Mouse (Mus musculus) myocyte (in vitro differentiated cells): ENCODE data around the gene Srgn. TPM values are rescaled to one million over a fixed set of nuclear protein-coding genes. Genes with fewer than 3 reads are reported as not detected.

Experiments
- H3K27me3 ChIP-seq: one replicate; pipeline ENCODE4 v1.6.1; 2011; ENCODE audit not compliant: control insufficient read depth, insufficient read depth, insufficient read length
- H3K36me3 ChIP-seq: one replicate; pipeline ENCODE4 v1.6.1; 2011; ENCODE audit not compliant: control insufficient read depth, insufficient read depth
- H3K4me2 ChIP-seq: one replicate; pipeline ENCODE4 v1.6.1; 2011; ENCODE audit warnings: low read depth, control low read depth
- H3K4me3 ChIP-seq: one replicate; pipeline ENCODE4 v1.5.1; 2011; ENCODE audit warnings: mild to moderate bottlenecking, control low read depth, moderate library complexity
- H3K79me2 ChIP-seq: one replicate; pipeline ENCODE4 v1.6.1; 2011; ENCODE audit not compliant: control insufficient read depth, insufficient read depth
- H3ac ChIP-seq: one replicate; pipeline ENCODE4 v1.6.1; 2011; ENCODE audit not compliant: control insufficient read depth, insufficient read length
- CEBPB ChIP-seq: IDR thresholded peaks from 2 replicates; pipeline ENCODE4 v1.6.1; 2011; ENCODE audit warnings: mild to moderate bottlenecking, moderate library complexity; ENCODE audit not compliant: poor library complexity, insufficient read depth, severe bottlenecking
- E2F4 ChIP-seq: IDR thresholded peaks from one replicate; pipeline ENCODE4 v1.6.1; 2011; ENCODE audit warnings: mild to moderate bottlenecking, control low read depth, moderate library complexity; ENCODE audit not compliant: insufficient read depth
- MAX ChIP-seq: IDR thresholded peaks from one replicate; pipeline ENCODE4 v1.6.1; 2011; ENCODE audit warnings: low read depth, mild to moderate bottlenecking, control low read depth
- MYOD1 ChIP-seq, 3 experiments: IDR thresholded peaks; one replicate each; pipeline ENCODE4 v1.6.1; 2011; ENCODE audit warnings: control low read depth in 2 of 3, low read depth in 2 of 3, mild to moderate bottlenecking in 2 of 3, moderate library complexity in 1 of 3; ENCODE audit not compliant: insufficient read length in 2 of 3, control insufficient read depth in 1 of 3
- MYOG ChIP-seq, 3 experiments: IDR thresholded peaks; one replicate each; pipeline ENCODE4 v1.6.1; 2011; ENCODE audit warnings: control low read depth in 2 of 3, low read depth in 2 of 3, mild to moderate bottlenecking in 2 of 3; ENCODE audit not compliant: insufficient read length in 2 of 3, control insufficient read depth in 1 of 3, insufficient read depth in 1 of 3
- POLR2A ChIP-seq: IDR thresholded peaks from one replicate; pipeline ENCODE4 v1.6.1; 2011; ENCODE audit warnings: low read depth, mild to moderate bottlenecking, control low read depth, moderate library complexity; ENCODE audit not compliant: insufficient read length
- POLR2AphosphoS2 ChIP-seq: IDR thresholded peaks from one replicate; pipeline ENCODE4 v1.6.1; 2011; ENCODE audit warnings: low read depth, control low read depth; ENCODE audit not compliant: insufficient read length
- REST ChIP-seq: IDR thresholded peaks from one replicate; pipeline ENCODE4 v1.6.1; 2011; ENCODE audit warnings: mild to moderate bottlenecking, control low read depth, moderate library complexity; ENCODE audit not compliant: insufficient read depth, insufficient read length
- SRF ChIP-seq: IDR thresholded peaks from one replicate; pipeline ENCODE4 v1.6.1; 2011; ENCODE audit warnings: low read depth; ENCODE audit not compliant: control insufficient read depth, insufficient read length
- TCF12 ChIP-seq: IDR thresholded peaks from one replicate; pipeline ENCODE4 v1.6.1; 2011; ENCODE audit warnings: mild to moderate bottlenecking, control low read depth; ENCODE audit not compliant: poor library complexity, insufficient read depth, severe bottlenecking
- TCF3 ChIP-seq: IDR thresholded peaks from one replicate; pipeline ENCODE4 v1.6.1; 2011; ENCODE audit warnings: low read depth, control low read depth; ENCODE audit not compliant: insufficient read length
- USF1 ChIP-seq: IDR thresholded peaks from one replicate; pipeline ENCODE4 v1.6.1; 2011; ENCODE audit warnings: low read depth, mild to moderate bottlenecking, control low read depth, moderate library complexity
- polyA plus RNA-seq: library from polyadenylated mRNA; unstranded; fragments of >200 nt; fragmentation: generic; extraction: Trizol; gene quantifications from one replicate; pipeline ENCODE4 v1.2.1, GENCODE M21; 2012; ENCODE audit warnings: missing spikeins

Gene Srgn
- polyA plus RNA-seq, 1 experiment = 1.1 TPM

GRCm38 (mm10) chr10:62530183-62530582 is 2.9 kb upstream of the Srgn start:
- H3K27me3 ChIP-seq = peaks cover 14% of the 10 kb centered on the region
- H3K36me3 ChIP-seq = no peaks in the 10 kb centered on the region
- no peak overlapping the region for H3K4me3 ChIP-seq
- no peak overlapping the region for H3K4me2 ChIP-seq
- no peaks in the 10 kb centered on the region for H3K79me2 ChIP-seq
- no peak for TF ChIP-seq E2F4
- TF ChIP-seq POLR2AphosphoS2 = no peak
- TF ChIP-seq REST = no peak
- TF ChIP-seq MAX = no peak
- TF ChIP-seq SRF = no peak
- TF ChIP-seq TCF3 = no peak
- TF ChIP-seq CEBPB = no peak
- no peak for TF ChIP-seq POLR2A
- TF ChIP-seq USF1 = no peak
- TF ChIP-seq MYOG (IDR thresholded peaks at IDR 0.05; ENCODE audit: control insufficient read depth in 1 of 3, insufficient read depth in 1 of 3, insufficient read length in 2 of 3, low read depth in 2 of 3) = no peak
- no peak for TF ChIP-seq TCF12
- TF ChIP-seq MYOD1 (IDR thresholded peaks at IDR 0.05; ENCODE audit: control insufficient read depth in 1 of 3, insufficient read length in 2 of 3, low read depth in 2 of 3) = no peak
- H3ac ChIP-seq = no peak overlapping the region

DNA sequence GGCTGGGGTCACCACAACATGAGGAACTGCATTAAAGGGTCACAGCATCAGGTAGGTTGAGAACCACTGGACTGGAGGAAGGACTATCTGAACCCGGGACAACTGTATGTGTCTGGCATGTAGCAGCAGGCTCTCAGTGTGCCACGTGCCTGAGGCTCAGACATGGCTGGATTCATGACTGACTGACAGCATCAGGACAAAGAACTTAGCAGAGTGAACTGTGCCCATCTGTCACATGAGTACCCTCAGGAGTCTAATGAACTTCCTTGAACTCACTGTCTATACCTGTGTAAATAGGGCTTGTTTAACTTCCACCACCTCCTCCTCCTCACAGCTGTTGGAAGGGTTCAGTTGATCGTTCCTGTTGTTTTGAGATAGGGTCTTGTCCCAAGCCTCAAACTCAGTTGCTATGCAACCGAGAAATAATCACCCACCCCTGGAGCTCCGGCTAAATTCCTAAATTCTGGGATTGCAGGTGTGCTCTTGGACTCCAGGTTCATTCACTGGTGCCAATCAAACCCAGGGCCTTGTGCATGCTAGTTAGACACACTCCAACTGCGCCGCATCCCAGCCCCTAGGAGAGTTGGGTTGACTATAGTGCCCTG is 4.8 kb downstream of the Srgn start:
- Histone ChIP-seq H3K4me2 (no peak overlapping the region), H3K36me3 (no peaks in the 10 kb centered on the region), H3K27me3 (peaks cover 35% of the 10 kb centered on the region), H3ac (no peak overlapping the region), H3K4me3 (no peak overlapping the region), H3K79me2 (no peaks in the 10 kb centered on the region)
- TF ChIP-seq E2F4 = no peak
- no peak for TF ChIP-seq SRF
- TF ChIP-seq MYOG (IDR thresholded peaks at IDR 0.05; ENCODE audit: control insufficient read depth in 1 of 3, insufficient read depth in 1 of 3, insufficient read length in 2 of 3, low read depth in 2 of 3) = no peak
- no peak for TF ChIP-seq CEBPB

- no peak overlapping the region for H3ac ChIP-seq
- no peaks in the 10 kb centered on the region for H3K36me3 ChIP-seq
- no peak overlapping the region for H3K4me3 ChIP-seq
- no peak for TF ChIP-seq TCF3
- TF ChIP-seq MYOG (IDR thresholded peaks at IDR 0.05; ENCODE audit: control insufficient read depth in 1 of 3, insufficient read depth in 1 of 3, insufficient read length in 2 of 3, low read depth in 2 of 3) = no peak
- no peak for TF ChIP-seq SRF
- no peak for TF ChIP-seq E2F4
- H3K4me2 ChIP-seq = no peak overlapping the region
- H3K27me3 ChIP-seq = peaks cover 35% of the 10 kb centered on the region
- no peaks in the 10 kb centered on the region for H3K79me2 ChIP-seq
Measured at GRCm38 (mm10) chr10:62521763-62522162, 5.5 kb downstream of the Srgn start.

GRCm38 (mm10) chr10:62520911-62521310 is 6.3 kb downstream of the Srgn start:
- Histone ChIP-seq H3K4me3 (no peak overlapping the region), H3ac (no peak overlapping the region), H3K4me2 (no peak overlapping the region), H3K36me3 (no peaks in the 10 kb centered on the region), H3K79me2 (no peaks in the 10 kb centered on the region), H3K27me3 (peaks cover 30% of the 10 kb centered on the region)
- no peak for TF ChIP-seq REST
- no peak for TF ChIP-seq POLR2AphosphoS2
- TF ChIP-seq SRF = no peak
- no peak for TF ChIP-seq TCF12
- TF ChIP-seq USF1 = no peak

DNA sequence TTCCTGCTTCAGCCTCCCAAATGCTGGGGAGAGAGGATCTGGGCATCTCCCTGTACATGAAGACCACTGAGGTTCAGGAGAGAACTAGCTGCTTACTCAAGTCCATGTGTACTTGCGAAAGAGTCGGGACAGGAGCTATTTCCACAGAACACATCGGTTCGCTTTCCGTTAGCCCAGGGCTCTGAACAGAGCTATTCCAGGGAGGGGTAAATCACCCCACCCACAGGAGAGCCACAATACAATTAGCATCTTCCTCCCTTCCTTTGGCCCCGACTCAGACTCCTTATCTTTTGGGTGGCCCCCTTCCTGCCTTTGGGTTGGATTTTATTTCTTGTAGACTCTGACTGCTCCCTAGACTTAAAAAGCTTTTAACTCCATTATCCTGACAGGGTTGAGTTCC is 9.7 kb downstream of the Srgn start:
- Histone ChIP-seq H3K27me3 (peaks cover 29% of the 10 kb centered on the region), H3K4me3 (no peak overlapping the region), H3K79me2 (no peaks in the 10 kb centered on the region), H3ac (no peak overlapping the region), H3K36me3 (no peaks in the 10 kb centered on the region), H3K4me2 (no peak overlapping the region)
- no peak for TF ChIP-seq TCF3

DNA sequence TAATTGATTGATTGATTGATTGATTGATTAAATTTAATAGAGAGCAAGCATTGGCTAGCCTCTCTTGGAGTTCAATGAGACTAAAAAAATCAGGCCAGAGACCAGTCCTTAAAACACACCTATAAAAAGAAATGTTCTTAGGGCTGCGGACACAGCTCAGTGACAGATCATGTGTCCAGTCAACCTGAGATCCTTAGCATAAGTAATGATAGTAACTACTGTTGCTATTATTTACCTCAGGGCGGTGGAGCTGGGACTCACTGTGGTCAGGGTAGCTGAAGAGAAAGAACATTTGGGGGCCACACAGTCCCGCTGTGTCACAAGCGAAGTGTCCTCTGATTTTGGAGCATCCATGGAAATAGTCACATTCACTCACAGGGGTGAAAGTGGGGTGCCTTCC is 14.4 kb downstream of the Srgn start:
- TF ChIP-seq CEBPB = no peak
- TF ChIP-seq POLR2AphosphoS2 = no peak
- no peak for TF ChIP-seq E2F4
- no peak for TF ChIP-seq REST
- TF ChIP-seq MYOG (IDR thresholded peaks at IDR 0.05; ENCODE audit: control insufficient read depth in 1 of 3, insufficient read depth in 1 of 3, insufficient read length in 2 of 3, low read depth in 2 of 3) = no peak

More for the DNA sequence above, 14.4 kb downstream of the Srgn start:
- H3K36me3 ChIP-seq = no peaks in the 10 kb centered on the region
- no peak overlapping the region for H3K4me2 ChIP-seq
- H3K79me2 ChIP-seq = no peaks in the 10 kb centered on the region
- peaks cover 16% of the 10 kb centered on the region for H3K27me3 ChIP-seq
- no peak overlapping the region for H3ac ChIP-seq
- H3K4me3 ChIP-seq = no peak overlapping the region
